Mouse (Mus musculus) adrenal gland, postnatal 36 days (tissue): ENCODE measurements around the gene Olfr951. TPM values are rescaled to one million over a fixed set of nuclear protein-coding genes. Genes with fewer than 3 reads are reported as not detected.

Source experiments
- DNase-seq, 2 experiments: peaks; one replicate each; pipeline ENCODE4 v3.0.0; 2021; ENCODE audit warnings: mixed read lengths in 1 of 2
- long read RNA-seq, 2 experiments: library from polyadenylated mRNA; stranded (forward); transcript quantifications; one replicate each; pipeline ENCODE4 v2.0.0; 2021; ENCODE audit warnings: borderline sequencing depth in 2 of 2
- total RNA-seq, 2 experiments: library from RNA; stranded (reverse); gene quantifications; 2 replicates each; pipeline ENCODE4 v1.2.3; 2021

The Olfr951 gene
- total RNA-seq = not detected
- long read RNA-seq, experiment 1 = 0 reads
- long read RNA-seq, experiment 2 = 0 reads

DNA sequence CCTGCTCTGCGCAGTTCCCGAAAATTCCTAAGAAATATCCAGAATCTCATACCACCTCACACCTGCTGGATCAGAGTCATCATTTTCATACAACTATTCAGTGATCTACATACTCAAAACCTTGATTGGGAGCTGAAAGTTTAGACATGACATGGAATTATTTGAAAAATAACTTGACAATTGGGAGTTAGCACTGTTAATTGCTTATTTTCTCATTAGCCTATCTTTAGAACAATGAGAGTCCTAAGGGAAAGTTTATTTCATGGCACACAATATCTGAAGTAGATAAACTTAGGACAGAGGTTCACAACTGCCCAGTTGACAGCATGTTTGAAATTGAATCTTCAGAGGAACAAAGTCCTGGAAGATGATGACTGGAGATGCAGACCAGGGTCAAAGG is at the start of gene Olfr951:
TSS of gene Olfr951 (plus strand) at position 301 of the 400 bp plus-strand sequence.
- DNase-seq = no peak

DNA sequence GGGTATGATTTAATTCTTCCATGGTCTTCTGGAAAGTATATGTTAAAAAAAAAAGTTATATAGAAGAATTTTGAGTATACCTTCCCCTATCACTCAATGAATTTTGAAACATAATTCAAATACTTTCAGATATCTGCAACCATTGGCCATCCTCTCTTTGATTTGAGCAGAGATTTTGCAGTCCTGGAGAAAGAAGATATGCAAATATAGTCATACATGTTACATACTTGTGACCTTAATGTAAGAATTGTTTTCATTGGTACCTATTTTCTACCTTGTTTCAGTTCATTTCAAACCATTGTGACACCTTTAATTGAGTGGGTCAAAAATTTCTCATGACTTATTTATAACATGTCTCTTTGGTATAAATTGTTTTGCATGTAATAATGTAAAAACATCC is 39.8 kb downstream of the Olfr951 start, which contains the start of gene Olfr952:
TSS of gene Olfr952 (minus strand) at position 101 of the 400 bp plus-strand sequence.
- DNase-seq = no peak

Other genes starting within 250 kb of the Olfr951 start
- gene Olfr943, start 221.1 kb upstream of the Olfr951 start, total RNA-seq = not detected
- not detected for gene Olfr944, start 185.5 kb upstream of the Olfr951 start, total RNA-seq
- not detected for gene Olfr1537, start 137.4 kb upstream of the Olfr951 start, total RNA-seq
- gene Olfr945, start 110.6 kb upstream of the Olfr951 start, total RNA-seq = not detected
- not detected for gene Olfr948, start 61.4 kb upstream of the Olfr951 start, total RNA-seq
- not detected for gene Olfr952, start 39.7 kb downstream of the Olfr951 start, total RNA-seq
- gene Olfr954, start 69.3 kb downstream of the Olfr951 start, total RNA-seq = not detected
- gene Olfr955, start 84.5 kb downstream of the Olfr951 start, total RNA-seq = not detected
- not detected for gene Olfr44, start 106.6 kb downstream of the Olfr951 start, total RNA-seq
- gene Olfr957, start 128.4 kb downstream of the Olfr951 start, total RNA-seq = not detected
- not detected for gene Olfr958, start 166.6 kb downstream of the Olfr951 start, total RNA-seq
- gene Olfr959, start 188.2 kb downstream of the Olfr951 start, total RNA-seq = not detected
- 1 to 10 TPM; 6.6 to 7.9 TPM for gene AW551984, start 217.0 kb downstream of the Olfr951 start, total RNA-seq
- not detected for gene Olfr148, start 223.2 kb downstream of the Olfr951 start, total RNA-seq
- not detected for gene Olfr960, start 234.0 kb downstream of the Olfr951 start, total RNA-seq